Mouse (Mus musculus): Measurements from ENCODE around the gene Cyp2s1.
"Not testable (repeated sequence)": the region's sequence is repeated elsewhere in the genome, so short reads cannot be mapped to it uniquely, and the experiment has no call there.

Gene Cyp2s1

GRCm38 (mm10) chr7:25812195-25812594 lies 4.5 kb downstream of the Cyp2s1 start:
- DNase-seq (ENCODE audit: low spot score in 2 of 2), result no peak

GRCm38 (mm10) chr7:25811716-25812115 lies 5.0 kb downstream of the Cyp2s1 start:
- no peak for DNase-seq (ENCODE audit: low spot score in 2 of 2)

- DNase-seq (ENCODE audit: low spot score in 2 of 2), result peak; percentile 48 to 77
Measured at GRCm38 (mm10) chr7:25805631-25806343, 10.9 kb downstream of the Cyp2s1 start.

GRCm38 (mm10) chr7:25804792-25805191 lies 11.9 kb downstream of the Cyp2s1 start:
- DNase-seq (ENCODE audit: low spot score in 2 of 2), result no peak

- DNase-seq (ENCODE audit: low spot score in 2 of 2), result no peak
Measured at GRCm38 (mm10) chr7:25803460-25803859, 13.3 kb downstream of the Cyp2s1 start.

GRCm38 (mm10) chr7:25802241-25803125 lies 14.2 kb downstream of the Cyp2s1 start:
- no peak for DNase-seq (ENCODE audit: low spot score in 2 of 2)

GRCm38 (mm10) chr7:25801031-25801430 lies 15.7 kb downstream of the Cyp2s1 start:
- DNase-seq (ENCODE audit: low spot score in 2 of 2), result no peak

GRCm38 (mm10) chr7:25799369-25799768 lies 17.3 kb downstream of the Cyp2s1 start:
- DNase-seq (ENCODE audit: low spot score in 2 of 2), result no peak

- no peak for DNase-seq (ENCODE audit: low spot score in 2 of 2)
Measured at GRCm38 (mm10) chr7:25798540-25798939, 18.2 kb downstream of the Cyp2s1 start.

GRCm38 (mm10) chr7:25794775-25795174 lies 21.9 kb downstream of the Cyp2s1 start:
- DNase-seq (ENCODE audit: low spot score in 2 of 2), result no peak

GRCm38 (mm10) chr7:25793679-25794078 lies 23.0 kb downstream of the Cyp2s1 start:
- peak; percentile 34 to 57 for DNase-seq (ENCODE audit: low spot score in 2 of 2)

- not testable (repeated sequence) for DNase-seq (ENCODE audit: low spot score in 2 of 2)
Measured at GRCm38 (mm10) chr7:25792966-25793365, 23.7 kb downstream of the Cyp2s1 start.

GRCm38 (mm10) chr7:25790615-25791014 lies 26.1 kb downstream of the Cyp2s1 start:
- no peak for DNase-seq (ENCODE audit: low spot score in 2 of 2)

GRCm38 (mm10) chr7:25789129-25789440 lies 27.6 kb downstream of the Cyp2s1 start:
- no peak for DNase-seq (ENCODE audit: low spot score in 2 of 2)

GRCm38 (mm10) chr7:25788220-25789128 lies 28.2 kb downstream of the Cyp2s1 start, which contains the start of gene Axl:
TSS of gene Axl (minus strand) at chr7:25788705.
- DNase-seq (ENCODE audit: low spot score in 2 of 2), result no peak

- no peak for DNase-seq (ENCODE audit: low spot score in 2 of 2)
Measured at GRCm38 (mm10) chr7:25787456-25788219, 29.1 kb downstream of the Cyp2s1 start.

GRCm38 (mm10) chr7:25786974-25787373 lies 29.7 kb downstream of the Cyp2s1 start:
- no peak for DNase-seq (ENCODE audit: low spot score in 2 of 2)

GRCm38 (mm10) chr7:25785752-25786151 lies 31.0 kb downstream of the Cyp2s1 start:
- no peak for DNase-seq (ENCODE audit: low spot score in 2 of 2)

- DNase-seq (ENCODE audit: low spot score in 2 of 2), result no peak
Measured at GRCm38 (mm10) chr7:25784808-25785207, 31.9 kb downstream of the Cyp2s1 start.

- no peak for DNase-seq (ENCODE audit: low spot score in 2 of 2)
Measured at GRCm38 (mm10) chr7:25783746-25784145, 33.0 kb downstream of the Cyp2s1 start.

GRCm38 (mm10) chr7:25782744-25783143 lies 34.0 kb downstream of the Cyp2s1 start:
- no peak for DNase-seq (ENCODE audit: low spot score in 2 of 2)

Measured in thymus, postnatal 10 days (tissue).